Mouse (Mus musculus) liver, postnatal 0 days (tissue): Measurements from ENCODE around the gene Cacng8.

Experiments
- CTCF ChIP-seq: sonication (generic); IDR thresholded peaks from 2 replicates; pipeline ENCODE4 v1.5.1; 2016; ENCODE audit warnings: antibody characterized with exemption, low read depth
- EP300 ChIP-seq: IDR thresholded peaks from 2 replicates; pipeline ENCODE4 v1.6.1; 2016; ENCODE audit warnings: antibody characterized with exemption, low read depth, mild to moderate bottlenecking

DNA sequence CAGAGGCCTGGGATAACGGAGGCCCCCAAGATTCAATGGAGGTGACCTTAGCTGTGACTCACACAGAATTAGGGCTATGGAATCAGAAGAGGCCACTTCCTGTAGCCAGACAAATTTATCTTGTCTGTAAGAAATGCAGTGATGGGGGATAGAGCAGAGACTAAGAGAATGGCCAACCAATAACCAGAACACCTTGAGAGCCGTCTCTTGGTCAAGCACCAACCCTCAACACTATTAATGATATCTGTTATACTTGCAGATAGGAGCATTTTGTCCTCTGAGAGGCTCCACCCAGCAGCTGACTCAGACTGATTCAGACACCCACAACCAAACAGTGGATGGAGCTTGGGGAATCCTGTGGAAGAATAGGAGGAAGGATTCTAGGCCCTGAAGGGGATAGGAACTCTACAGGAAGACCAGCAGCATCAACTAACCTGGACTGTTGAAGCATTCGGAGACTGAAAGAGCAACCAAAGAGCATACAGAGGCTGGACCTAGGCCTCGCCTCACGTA is 5.6 kb upstream of the Cacng8 start:
- TF ChIP-seq CTCF (no peak), EP300 (no peak)
